Mouse (Mus musculus) lung, embryonic 16.5 days (tissue): Measurements from ENCODE around the gene Gm28043. TPM values are rescaled to one million over a fixed set of nuclear protein-coding genes. Genes with fewer than 3 reads are reported as not detected.

ENCODE experiments used
- ATAC-seq: fragments of 200-750 bp; cut with Nextera tagmentation; 2 replicates; pipeline ENCODE4 v1.8.0; 2017; ENCODE audit warnings: low read depth, mild to moderate bottlenecking, moderate library complexity
- H3K27ac ChIP-seq: fragments of 300-500 bp; sonication (generic); 2 replicates; pipeline ENCODE4 v1.5.1; 2014; ENCODE audit warnings: mild to moderate bottlenecking, control low read depth, low read length
- H3K27me3 ChIP-seq: fragments of 300-500 bp; sonication (generic); 2 replicates; pipeline ENCODE4 v1.6.1; 2014; ENCODE audit warnings: low read depth, low read length, mixed read lengths; ENCODE audit not compliant: control insufficient read depth, insufficient read depth
- H3K36me3 ChIP-seq: fragments of 300-500 bp; sonication (generic); 2 replicates; pipeline ENCODE4 v1.6.1; 2014; ENCODE audit warnings: low read length; ENCODE audit not compliant: control insufficient read depth, insufficient read depth
- H3K4me1 ChIP-seq: fragments of 300-500 bp; sonication (generic); replicated peaks from 2 replicates; pipeline ENCODE4 v1.6.1; 2014; ENCODE audit warnings: low read length, mixed read lengths; ENCODE audit not compliant: control insufficient read depth, insufficient read depth
- H3K4me2 ChIP-seq: fragments of 300-500 bp; sonication (generic); 2 replicates; pipeline ENCODE4 v1.6.1; 2014; ENCODE audit warnings: low read depth, low read length, control low read depth
- H3K4me3 ChIP-seq: fragments of 300-500 bp; sonication (generic); 2 replicates; pipeline ENCODE4 v1.5.1; 2014; ENCODE audit warnings: mild to moderate bottlenecking, low read length, control low read depth
- H3K9ac ChIP-seq: fragments of 300-500 bp; sonication (generic); 2 replicates; pipeline ENCODE4 v1.6.1; 2014; ENCODE audit warnings: low read length, control low read depth
- H3K9me3 ChIP-seq: fragments of 300-500 bp; sonication (generic); 2 replicates; pipeline ENCODE4 v1.6.1; 2016; ENCODE audit warnings: low read length; ENCODE audit not compliant: control insufficient read depth
- WGBS: fragments of 180-500 bp; shearing (Covaris S2); extraction: QIAGEN DNeasy Blood & Tissue Kit; methylation state at CpG from one replicate; pipeline ENCODE4 v1.1.7; 2014; 5-methylcytosine and 5-hydroxymethylcytosine counted together
- polyA plus RNA-seq: library from polyadenylated mRNA; unstranded; fragments of >200 nt; fragmentation: Nextera tagmentation; extraction: Ambion mirVana; gene quantifications from 2 replicates; pipeline ENCODE4 v1.2.1, GENCODE M21; 2015

Gene Gm28043
- polyA plus RNA-seq, 1 experiment from 2014 or later = 2.4 TPM

GRCm38 (mm10) chr17:29682261-29682660 lies 67.6 kb downstream of the Gm28043 start:
- no peak overlapping the region for H3K27ac ChIP-seq
- no peak overlapping the region for H3K9ac ChIP-seq
- H3K4me2 ChIP-seq = no peak overlapping the region
- H3K4me1 ChIP-seq = peaks cover 11% of the 10 kb centered on the region
- no peaks in the 10 kb centered on the region for H3K9me3 ChIP-seq
- no peak for ATAC-seq
- H3K36me3 ChIP-seq = peaks cover 22% of the 10 kb centered on the region
- H3K27me3 ChIP-seq = no peaks in the 10 kb centered on the region
- H3K4me3 ChIP-seq = no peak overlapping the region
- WGBS = 90% methylated on average over 7 of the region's 7 CpGs

DNA sequence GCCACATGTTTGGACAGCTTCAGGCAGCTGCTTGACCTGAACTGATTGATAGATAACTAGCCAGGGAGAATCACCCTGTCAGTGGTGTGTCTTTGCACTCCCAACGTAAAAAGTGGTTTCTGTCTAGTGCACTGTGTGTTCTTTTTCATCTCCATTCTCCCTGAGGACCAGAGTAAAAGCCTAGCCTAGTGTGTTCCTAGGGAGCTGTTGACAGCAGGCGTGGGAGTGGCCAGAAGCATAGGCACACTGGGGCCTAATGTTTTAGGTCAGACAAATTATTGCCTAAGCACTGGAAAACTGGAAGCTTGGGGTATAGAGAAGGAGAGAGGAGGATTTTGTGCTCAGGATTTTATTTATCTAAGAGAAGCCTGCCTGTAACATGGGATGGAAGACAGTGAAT lies 68.5 kb downstream of the Gm28043 start:
- no peak overlapping the region for H3K9ac ChIP-seq
- no peak overlapping the region for H3K4me2 ChIP-seq
- 67% methylated on average over 2 of the region's 2 CpGs for WGBS
- no peaks in the 10 kb centered on the region for H3K27me3 ChIP-seq
- no peak overlapping the region for H3K4me3 ChIP-seq
- no peaks in the 10 kb centered on the region for H3K9me3 ChIP-seq
- peaks cover 11% of the 10 kb centered on the region for H3K4me1 ChIP-seq
- no peak for ATAC-seq
- peaks cover 27% of the 10 kb centered on the region for H3K36me3 ChIP-seq
- no peak overlapping the region for H3K27ac ChIP-seq

- H3K27me3 ChIP-seq = no peaks in the 10 kb centered on the region
- H3K9me3 ChIP-seq = no peaks in the 10 kb centered on the region
- H3K9ac ChIP-seq = no peak overlapping the region
- no peak overlapping the region for H3K4me3 ChIP-seq
- WGBS = 88% methylated on average over 4 of the region's 4 CpGs
- H3K4me1 ChIP-seq = peaks cover 8% of the 10 kb centered on the region
- no peak overlapping the region for H3K27ac ChIP-seq
- no peak for ATAC-seq
- H3K4me2 ChIP-seq = no peak overlapping the region
- H3K36me3 ChIP-seq = peaks cover 34% of the 10 kb centered on the region
Observed at GRCm38 (mm10) chr17:29684275-29684674, 69.6 kb downstream of the Gm28043 start.

- ATAC-seq = no peak
- Histone ChIP-seq H3K9ac (no peak overlapping the region), H3K4me3 (no peak overlapping the region), H3K27ac (no peak overlapping the region), H3K4me1 (no peaks in the 10 kb centered on the region), H3K9me3 (no peaks in the 10 kb centered on the region), H3K4me2 (no peak overlapping the region), H3K36me3 (peaks cover 40% of the 10 kb centered on the region), H3K27me3 (no peaks in the 10 kb centered on the region)
- WGBS = 90% methylated on average over 5 of the region's 5 CpGs
Observed at GRCm38 (mm10) chr17:29686771-29687170, 72.1 kb downstream of the Gm28043 start.

GRCm38 (mm10) chr17:29687373-29687772 lies 72.7 kb downstream of the Gm28043 start:
- Histone ChIP-seq H3K4me1 (no peaks in the 10 kb centered on the region), H3K9ac (no peak overlapping the region), H3K27ac (no peak overlapping the region), H3K36me3 (peaks cover 35% of the 10 kb centered on the region), H3K27me3 (no peaks in the 10 kb centered on the region), H3K4me3 (no peak overlapping the region), H3K4me2 (no peak overlapping the region), H3K9me3 (no peaks in the 10 kb centered on the region)
- ATAC-seq = no peak
- WGBS = 87% methylated on average over 6 of the region's 6 CpGs

DNA sequence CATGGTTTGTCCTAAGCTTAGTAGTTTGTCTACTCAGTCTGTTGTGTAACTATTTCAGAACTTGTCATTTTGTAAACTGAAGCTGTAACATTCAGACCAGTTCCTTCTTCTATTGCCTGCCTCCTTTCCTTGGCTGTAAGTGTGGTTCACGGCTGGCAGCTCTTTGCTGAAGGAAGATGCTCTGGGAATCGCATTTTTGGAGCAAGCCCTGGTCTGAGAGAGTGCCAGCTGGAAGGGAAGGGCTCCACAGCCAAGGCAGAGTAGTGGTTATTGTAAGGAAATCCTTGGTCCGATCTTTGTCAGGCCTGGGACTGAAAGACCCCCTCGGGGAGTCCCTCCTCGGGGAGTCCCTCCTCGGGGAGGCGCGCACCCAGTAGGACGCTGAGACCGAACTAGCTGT lies 73.9 kb downstream of the Gm28043 start:
- Histone ChIP-seq H3K9ac (no peak overlapping the region), H3K27ac (no peak overlapping the region), H3K4me3 (no peak overlapping the region), H3K36me3 (peaks cover 31% of the 10 kb centered on the region), H3K4me1 (no peaks in the 10 kb centered on the region), H3K4me2 (no peak overlapping the region), H3K27me3 (no peaks in the 10 kb centered on the region), H3K9me3 (no peaks in the 10 kb centered on the region)
- 92% methylated on average over 10 of the region's 10 CpGs for WGBS
- no peak for ATAC-seq

- Histone ChIP-seq H3K36me3 (peaks cover 46% of the 10 kb centered on the region), H3K9me3 (no peaks in the 10 kb centered on the region), H3K27ac (no peak overlapping the region), H3K4me1 (no peaks in the 10 kb centered on the region), H3K9ac (no peak overlapping the region), H3K4me3 (no peak overlapping the region), H3K27me3 (no peaks in the 10 kb centered on the region), H3K4me2 (no peak overlapping the region)
- no peak for ATAC-seq
- WGBS = 76% methylated on average over 6 of the region's 6 CpGs
Observed at GRCm38 (mm10) chr17:29690257-29690656, 75.6 kb downstream of the Gm28043 start.

GRCm38 (mm10) chr17:29692827-29693226 lies 78.2 kb downstream of the Gm28043 start:
- no peak overlapping the region for H3K27ac ChIP-seq
- no peaks in the 10 kb centered on the region for H3K4me1 ChIP-seq
- ATAC-seq = no peak
- H3K4me3 ChIP-seq = no peak overlapping the region
- H3K9ac ChIP-seq = no peak overlapping the region
- H3K4me2 ChIP-seq = no peak overlapping the region
- H3K9me3 ChIP-seq = no peaks in the 10 kb centered on the region
- H3K27me3 ChIP-seq = no peaks in the 10 kb centered on the region
- H3K36me3 ChIP-seq = peaks cover 49% of the 10 kb centered on the region
- WGBS = 80% methylated on average over 2 of the region's 2 CpGs

- WGBS = 61% methylated on average over 2 of the region's 2 CpGs
- no peak overlapping the region for H3K4me3 ChIP-seq
- H3K4me1 ChIP-seq = no peaks in the 10 kb centered on the region
- H3K27me3 ChIP-seq = no peaks in the 10 kb centered on the region
- H3K9me3 ChIP-seq = no peaks in the 10 kb centered on the region
- peaks cover 52% of the 10 kb centered on the region for H3K36me3 ChIP-seq
- H3K9ac ChIP-seq = no peak overlapping the region
- no peak for ATAC-seq
- no peak overlapping the region for H3K27ac ChIP-seq
- no peak overlapping the region for H3K4me2 ChIP-seq
Observed at GRCm38 (mm10) chr17:29693571-29693970, 78.9 kb downstream of the Gm28043 start.

DNA sequence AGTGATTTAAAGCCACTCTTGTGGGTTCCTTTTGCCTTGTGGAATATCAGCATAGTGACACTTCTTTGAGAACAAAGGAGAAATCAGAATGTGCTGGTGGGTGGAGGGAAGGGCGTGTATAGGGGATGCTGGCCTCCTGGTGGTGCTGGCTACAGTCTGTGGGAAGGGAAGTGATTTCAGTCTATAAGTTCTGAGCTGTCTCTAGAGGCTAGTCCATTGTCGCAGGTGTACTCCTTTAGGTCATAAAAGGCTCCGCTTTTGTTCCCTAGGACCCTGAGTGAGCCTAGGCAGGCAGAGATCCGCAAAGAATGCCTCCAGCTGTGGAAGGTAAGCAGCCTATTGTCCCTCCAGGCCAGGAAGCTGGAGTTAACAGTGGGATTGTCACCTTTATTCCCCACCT lies 79.8 kb downstream of the Gm28043 start:
- peaks cover 50% of the 10 kb centered on the region for H3K36me3 ChIP-seq
- no peaks in the 10 kb centered on the region for H3K4me1 ChIP-seq
- H3K27ac ChIP-seq = no peak overlapping the region
- H3K27me3 ChIP-seq = no peaks in the 10 kb centered on the region
- no peak for ATAC-seq
- 89% methylated on average over 4 of the region's 4 CpGs for WGBS
- no peak overlapping the region for H3K4me2 ChIP-seq
- no peak overlapping the region for H3K9ac ChIP-seq
- H3K4me3 ChIP-seq = no peak overlapping the region
- no peaks in the 10 kb centered on the region for H3K9me3 ChIP-seq
